Mouse (Mus musculus) thymus, postnatal 36 days (tissue): ENCODE data around the gene Pomgnt1.
A peak's percentile ranks its signal among the peaks of the same experiment; 100 is the strongest.

Source experiments
- DNase-seq, 2 experiments: peaks; one replicate each; pipeline ENCODE4 v3.0.0; 2022; ENCODE audit warnings: mixed read lengths in 2 of 2

The Pomgnt1 gene

GRCm38 (mm10) chr4:116140801-116141574 lies 17.3 kb downstream of the Pomgnt1 start:
- DNase-seq: no peak

GRCm38 (mm10) chr4:116141736-116142135 lies 18.1 kb downstream of the Pomgnt1 start:
- DNase-seq: no peak

GRCm38 (mm10) chr4:116142269-116142668 lies 18.6 kb downstream of the Pomgnt1 start:
- no peak for DNase-seq

- DNase-seq: no peak
Observed at GRCm38 (mm10) chr4:116143317-116143811, 19.7 kb downstream of the Pomgnt1 start.

- DNase-seq: peak; percentile 58 to 68
Observed at GRCm38 (mm10) chr4:116143891-116144717, 20.5 kb downstream of the Pomgnt1 start.

GRCm38 (mm10) chr4:116149812-116150155 lies 26.1 kb downstream of the Pomgnt1 start:
- no peak for DNase-seq

GRCm38 (mm10) chr4:116150156-116150861 lies 26.7 kb downstream of the Pomgnt1 start:
- peak; percentile 71 to 73 for DNase-seq

GRCm38 (mm10) chr4:116150862-116151221 lies 27.2 kb downstream of the Pomgnt1 start:
- no peak for DNase-seq

GRCm38 (mm10) chr4:116151238-116151637 lies 27.6 kb downstream of the Pomgnt1 start, which contains the start of gene Lurap1:
Gene Lurap1, minus strand, starts transcription at chr4:116151338.
- DNase-seq: no peak

GRCm38 (mm10) chr4:116152702-116153101 lies 29.1 kb downstream of the Pomgnt1 start:
- no peak for DNase-seq

GRCm38 (mm10) chr4:116157882-116158281 lies 34.2 kb downstream of the Pomgnt1 start:
- DNase-seq: no peak

- DNase-seq: peak; percentile 52 to 56
Observed at GRCm38 (mm10) chr4:116159912-116160311, 36.3 kb downstream of the Pomgnt1 start.

GRCm38 (mm10) chr4:116160769-116161168 lies 37.1 kb downstream of the Pomgnt1 start:
- no peak for DNase-seq

GRCm38 (mm10) chr4:116162142-116162541 lies 38.5 kb downstream of the Pomgnt1 start:
- no peak for DNase-seq

- no peak for DNase-seq
Observed at GRCm38 (mm10) chr4:116164759-116165554, 41.3 kb downstream of the Pomgnt1 start.

- DNase-seq: no peak
Observed at GRCm38 (mm10) chr4:116165708-116166407, 42.2 kb downstream of the Pomgnt1 start.

GRCm38 (mm10) chr4:116167404-116167803 lies 43.8 kb downstream of the Pomgnt1 start, which contains the start of gene Tspan1:
Gene Tspan1, minus strand, starts transcription at chr4:116167601.
- peak in 1 of 2 experiments; percentile 15 for DNase-seq

- peak; percentile 66 to 68 for DNase-seq
Observed at GRCm38 (mm10) chr4:116168617-116169352, 45.1 kb downstream of the Pomgnt1 start.

- no peak for DNase-seq
Observed at GRCm38 (mm10) chr4:116169353-116169672, 45.7 kb downstream of the Pomgnt1 start.

- DNase-seq: no peak
Observed at GRCm38 (mm10) chr4:116173072-116173471, 49.4 kb downstream of the Pomgnt1 start, which contains the start of the genes 1700042G07Rik and Gm49337. Gene 1700042G07Rik, plus strand, starts transcription at chr4:116173372. Gene Gm49337, plus strand, starts transcription at chr4:116173384.

- no peak for DNase-seq
Observed at GRCm38 (mm10) chr4:116173752-116174151, 50.1 kb downstream of the Pomgnt1 start.
